Mouse (Mus musculus): ENCODE data around the gene Dcaf4.

Dcaf4 gene

GRCm38 (mm10) chr12:83495961-83496282 is 24.3 kb upstream of the Dcaf4 start:
- DNase-seq (ENCODE audit: low spot score in 2 of 2): no peak

- no peak for DNase-seq (ENCODE audit: low spot score in 2 of 2)
Measured at GRCm38 (mm10) chr12:83496336-83496735, 23.9 kb upstream of the Dcaf4 start.

- DNase-seq (ENCODE audit: low spot score in 2 of 2): no peak
Measured at GRCm38 (mm10) chr12:83496736-83497135, 23.5 kb upstream of the Dcaf4 start.

GRCm38 (mm10) chr12:83497959-83498358 is 22.3 kb upstream of the Dcaf4 start:
- DNase-seq (ENCODE audit: low spot score in 2 of 2): no peak

- no peak for DNase-seq (ENCODE audit: low spot score in 2 of 2)
Measured at GRCm38 (mm10) chr12:83499256-83499655, 21.0 kb upstream of the Dcaf4 start.

- peak; percentile 56 to 76 for DNase-seq (ENCODE audit: low spot score in 2 of 2)
Measured at GRCm38 (mm10) chr12:83502190-83502589, 18.1 kb upstream of the Dcaf4 start.

- no peak for DNase-seq (ENCODE audit: low spot score in 2 of 2)
Measured at GRCm38 (mm10) chr12:83506543-83506942, 13.7 kb upstream of the Dcaf4 start.

GRCm38 (mm10) chr12:83510586-83510985 is 9.7 kb upstream of the Dcaf4 start:
- DNase-seq (ENCODE audit: low spot score in 2 of 2): no peak

GRCm38 (mm10) chr12:83512783-83513182 is 7.5 kb upstream of the Dcaf4 start:
- no peak for DNase-seq (ENCODE audit: low spot score in 2 of 2)

GRCm38 (mm10) chr12:83513185-83513584 is 7.1 kb upstream of the Dcaf4 start:
- no peak for DNase-seq (ENCODE audit: low spot score in 2 of 2)

GRCm38 (mm10) chr12:83514216-83514615 is 6.0 kb upstream of the Dcaf4 start:
- no peak for DNase-seq (ENCODE audit: low spot score in 2 of 2)

GRCm38 (mm10) chr12:83517580-83517979 is 2.7 kb upstream of the Dcaf4 start:
- no peak for DNase-seq (ENCODE audit: low spot score in 2 of 2)

GRCm38 (mm10) chr12:83521083-83521482 is 817 bp downstream of the Dcaf4 start:
- no peak for DNase-seq (ENCODE audit: low spot score in 2 of 2)

- DNase-seq (ENCODE audit: low spot score in 2 of 2): no peak
Measured at GRCm38 (mm10) chr12:83523056-83523455, 2.8 kb downstream of the Dcaf4 start.

GRCm38 (mm10) chr12:83523892-83524291 is 3.6 kb downstream of the Dcaf4 start:
- DNase-seq (ENCODE audit: low spot score in 2 of 2): no peak

GRCm38 (mm10) chr12:83524329-83524728 is 4.1 kb downstream of the Dcaf4 start:
- no peak for DNase-seq (ENCODE audit: low spot score in 2 of 2)

GRCm38 (mm10) chr12:83525822-83526544 is 5.7 kb downstream of the Dcaf4 start:
- DNase-seq (ENCODE audit: low spot score in 2 of 2): no peak

GRCm38 (mm10) chr12:83527816-83528215 is 7.5 kb downstream of the Dcaf4 start:
- DNase-seq (ENCODE audit: low spot score in 2 of 2): no peak

- DNase-seq (ENCODE audit: low spot score in 2 of 2): no peak
Measured at GRCm38 (mm10) chr12:83528665-83529064, 8.4 kb downstream of the Dcaf4 start.

- no peak for DNase-seq (ENCODE audit: low spot score in 2 of 2)
Measured at GRCm38 (mm10) chr12:83531992-83532391, 11.7 kb downstream of the Dcaf4 start.

GRCm38 (mm10) chr12:83532966-83533365 is 12.7 kb downstream of the Dcaf4 start:
- DNase-seq (ENCODE audit: low spot score in 2 of 2): no peak

- no peak for DNase-seq (ENCODE audit: low spot score in 2 of 2)
Measured at GRCm38 (mm10) chr12:83534190-83534589, 13.9 kb downstream of the Dcaf4 start.

GRCm38 (mm10) chr12:83535428-83535827 is 15.2 kb downstream of the Dcaf4 start:
- no peak for DNase-seq (ENCODE audit: low spot score in 2 of 2)

- DNase-seq (ENCODE audit: low spot score in 2 of 2): no peak
Measured at GRCm38 (mm10) chr12:83536039-83536438, 15.8 kb downstream of the Dcaf4 start.

Measured in spleen, postnatal 4 days (tissue).